Mouse (Mus musculus): Measurements from ENCODE around the gene Kitl.

- TF ChIP-seq CTCF (IDR thresholded peaks at IDR 0.05; ENCODE audit: extremely low read depth, insufficient read depth, insufficient read length, insufficient replicate concordance) (no peak), POLR2A (IDR thresholded peaks at IDR 0.05; ENCODE audit: low read depth, low read length) (no peak)
These were observed 35.3 kb upstream of the Kitl start for GRCm38 (mm10) chr10:99980096-99980495.
